ENCODE assay signal across 25 mouse cellular contexts in genomic region chr12:12612520-12612919, GRCm38 (mm10).
"Had no signal": no experiment of that assay in that cellular context is flagged by ENCODE, and none has a peak within 500 bp of the region (broad histone marks: within the 10 kb centered on the region; RNA-seq: fewer than 3 reads in every experiment).

No protein-coding gene starts in this region.

- H3K4me1 ChIP-seq: intestine, embryonic 15.5 days; limb, embryonic 10.5 days; limb, embryonic 12.5 days; liver, embryonic 13.5 days; liver, embryonic 15.5 days had no signal

- H3K36me3 ChIP-seq: heart, embryonic 13.5 days; heart, embryonic 15.5 days; intestine, embryonic 15.5 days; limb, embryonic 10.5 days; limb, embryonic 12.5 days; liver, embryonic 13.5 days; liver, embryonic 15.5 days had no signal

- H3K4me3 ChIP-seq: gastrocnemius, adult 2 months; heart, adult 2 months; heart, embryonic 13.5 days; heart, embryonic 15.5 days; intestine, embryonic 15.5 days; layer of hippocampus, adult 2 months; limb, embryonic 10.5 days; limb, embryonic 12.5 days; liver, embryonic 13.5 days; liver, embryonic 15.5 days had no signal

- DNase-seq: gastrocnemius, adult 2 months; gastrocnemius, postnatal 10 days; gastrocnemius, postnatal 25 days; heart, adult 2 months; heart, postnatal 4 days; kidney, adult 18-20 months; kidney, adult 8-10 months; kidney, postnatal 10 days; kidney, postnatal 25 days; kidney, postnatal 4 days; liver; liver, embryonic 13.5 days; liver, postnatal 0 days had no signal

- H3K4me2 ChIP-seq: heart, embryonic 11.5 days; heart, embryonic 13.5 days; heart, embryonic 15.5 days; hindbrain, embryonic 14.5 days; intestine, embryonic 15.5 days; limb, embryonic 12.5 days; liver, embryonic 11.5 days; liver, embryonic 13.5 days; liver, embryonic 15.5 days had no signal

- ATAC-seq: inflammation-experienced regulatory T-cells, adult 6 months; intestine, embryonic 15.5 days; intestine, postnatal 0 days; liver, postnatal 0 days had no signal

- H3K27me3 ChIP-seq: heart, embryonic 13.5 days; heart, embryonic 15.5 days; intestine, embryonic 15.5 days; limb, embryonic 12.5 days; liver, embryonic 13.5 days; liver, embryonic 15.5 days had no signal

- H3K9me3 ChIP-seq: heart, embryonic 13.5 days; heart, embryonic 15.5 days; intestine, embryonic 15.5 days; limb, embryonic 10.5 days; limb, embryonic 12.5 days; liver, embryonic 13.5 days; liver, embryonic 15.5 days had no signal

- H3K27ac ChIP-seq: gastrocnemius, adult 2 months; heart, adult 2 months; heart, embryonic 13.5 days; heart, embryonic 15.5 days; hindbrain, embryonic 14.5 days; intestine, embryonic 15.5 days; layer of hippocampus, adult 2 months; limb, embryonic 10.5 days; limb, embryonic 12.5 days; liver, embryonic 13.5 days; liver, embryonic 15.5 days had no signal

- H3K9ac ChIP-seq: heart, embryonic 13.5 days; heart, embryonic 15.5 days; hindbrain, embryonic 14.5 days; intestine, embryonic 15.5 days; limb, embryonic 12.5 days; liver, embryonic 13.5 days; liver, embryonic 15.5 days; liver, postnatal 0 days had no signal
